Mouse (Mus musculus): ENCODE results near the gene Gm13539. TPM values are rescaled to one million over a fixed set of nuclear protein-coding genes. Genes with fewer than 3 reads are reported as not detected.

Gene Gm13539
- polyA plus RNA-seq, 1 experiment: not detected

GRCm38 (mm10) chr2:25822806-25823205 is 40.7 kb downstream of the Gm13539 start, which contains the start of gene Lcn9:
Gene Lcn9 (plus strand): TSS chr2:25823153.
- Histone ChIP-seq H3K27ac (ENCODE audit: insufficient read depth, low read length) (no peak within 1 kb of the TSS), H3K4me3 (ENCODE audit: insufficient read depth, low read length) (no peak within 1 kb of the TSS), H3K4me1 (ENCODE audit: control insufficient read depth, insufficient read depth, low read length) (no peaks in the 10 kb centered on the region)
- TF ChIP-seq CTCF (IDR thresholded peaks at IDR 0.05; ENCODE audit: extremely low read depth, insufficient read depth, low read length): no peak
- TF ChIP-seq POLR2A (IDR thresholded peaks at IDR 0.05; ENCODE audit: extremely low read depth, insufficient read depth, low read length): no peak

GRCm38 (mm10) chr2:25824751-25825150 is 42.7 kb downstream of the Gm13539 start:
- H3K4me1 ChIP-seq (ENCODE audit: control insufficient read depth, insufficient read depth, low read length): no peaks in the 10 kb centered on the region
- no peak overlapping the region for H3K27ac ChIP-seq (ENCODE audit: insufficient read depth, low read length)
- no peak overlapping the region for H3K4me3 ChIP-seq (ENCODE audit: insufficient read depth, low read length)
- no peak for TF ChIP-seq POLR2A (IDR thresholded peaks at IDR 0.05; ENCODE audit: extremely low read depth, insufficient read depth, low read length)
- TF ChIP-seq CTCF (IDR thresholded peaks at IDR 0.05; ENCODE audit: extremely low read depth, insufficient read depth, low read length): no peak

GRCm38 (mm10) chr2:25828344-25828947 is 46.4 kb downstream of the Gm13539 start:
- TF ChIP-seq POLR2A (IDR thresholded peaks at IDR 0.05; ENCODE audit: extremely low read depth, insufficient read depth, low read length) (no peak), CTCF (IDR thresholded peaks at IDR 0.05; ENCODE audit: extremely low read depth, insufficient read depth, low read length) (no peak)
- H3K4me1 ChIP-seq (ENCODE audit: control insufficient read depth, insufficient read depth, low read length): no peaks in the 10 kb centered on the region
- H3K4me3 ChIP-seq (ENCODE audit: insufficient read depth, low read length): no peak overlapping the region
- H3K27ac ChIP-seq (ENCODE audit: insufficient read depth, low read length): no peak overlapping the region

- Histone ChIP-seq H3K27ac (ENCODE audit: insufficient read depth, low read length) (no peak overlapping the region), H3K4me3 (ENCODE audit: insufficient read depth, low read length) (no peak overlapping the region), H3K4me1 (ENCODE audit: control insufficient read depth, insufficient read depth, low read length) (no peaks in the 10 kb centered on the region)
- TF ChIP-seq CTCF (IDR thresholded peaks at IDR 0.05; ENCODE audit: extremely low read depth, insufficient read depth, low read length) (no peak), POLR2A (IDR thresholded peaks at IDR 0.05; ENCODE audit: extremely low read depth, insufficient read depth, low read length) (no peak)
Observed at GRCm38 (mm10) chr2:25830786-25831185, 48.7 kb downstream of the Gm13539 start.

- Histone ChIP-seq H3K27ac (ENCODE audit: insufficient read depth, low read length) (no peak overlapping the region), H3K4me3 (ENCODE audit: insufficient read depth, low read length) (no peak overlapping the region), H3K4me1 (ENCODE audit: control insufficient read depth, insufficient read depth, low read length) (no peaks in the 10 kb centered on the region)
- TF ChIP-seq POLR2A (IDR thresholded peaks at IDR 0.05; ENCODE audit: extremely low read depth, insufficient read depth, low read length) (no peak), CTCF (IDR thresholded peaks at IDR 0.05; ENCODE audit: extremely low read depth, insufficient read depth, low read length) (peak; percentile 97)
Observed at GRCm38 (mm10) chr2:25836291-25836690, 54.2 kb downstream of the Gm13539 start.

Other genes starting within 250 kb of the Gm13539 start
- 8.4 and 9.1 TPM in 2 replicates for gene Traf2, start 235.3 kb upstream of the Gm13539 start, polyA plus RNA-seq (2012; rRNA removed)
- 270 and 276 TPM in 2 replicates for gene Edf1, start 224.4 kb upstream of the Gm13539 start, polyA plus RNA-seq (2012; rRNA removed)
- 1.1 and 1.2 TPM in 2 replicates for gene Mamdc4, start 207.4 kb upstream of the Gm13539 start, polyA plus RNA-seq (2012; rRNA removed)
- 123 and 129 TPM in 2 replicates for gene Phpt1, start 207.0 kb upstream of the Gm13539 start, polyA plus RNA-seq (2012; rRNA removed)
- gene Ajm1, start 200.5 kb upstream of the Gm13539 start, polyA plus RNA-seq (2012; rRNA removed): 115 and 125 TPM in 2 replicates
- gene Rabl6, start 173.7 kb upstream of the Gm13539 start, polyA plus RNA-seq (2012; rRNA removed): 158 and 162 TPM in 2 replicates
- gene Ccdc183, start 164.6 kb upstream of the Gm13539 start, polyA plus RNA-seq (2012; rRNA removed): 0.02 TPM in 1 of 2 replicates, not detected in the other
- gene Tmem141, start 160.3 kb upstream of the Gm13539 start, polyA plus RNA-seq (2012; rRNA removed): 73.9 and 82.8 TPM in 2 replicates
- 0.30 and 0.33 TPM in 2 replicates for gene Fcna, start 154.2 kb upstream of the Gm13539 start, polyA plus RNA-seq (2012; rRNA removed)
- not detected in 2 replicates for gene Lcn8, start 129.1 kb upstream of the Gm13539 start, polyA plus RNA-seq (2012; rRNA removed)
- not detected in 2 replicates for gene Lcn5, start 124.3 kb upstream of the Gm13539 start, polyA plus RNA-seq (2012; rRNA removed)
- gene Lcn6, start 105.5 kb upstream of the Gm13539 start, polyA plus RNA-seq (2012; rRNA removed): not detected in 2 replicates
- gene Lcn10, start 99.5 kb upstream of the Gm13539 start, polyA plus RNA-seq (2012; rRNA removed): not detected in 2 replicates
- gene Obp2a, start 82.2 kb upstream of the Gm13539 start, polyA plus RNA-seq (2012; rRNA removed): not detected in 2 replicates
- gene Bmyc, start 75.5 kb upstream of the Gm13539 start, polyA plus RNA-seq (2012; rRNA removed): 99.6 and 101 TPM in 2 replicates
- 0.15 TPM in 1 of 2 replicates, not detected in the other for gene Obp2b, start 45.2 kb upstream of the Gm13539 start, polyA plus RNA-seq (2012; rRNA removed)
- gene Lcn3, start 16.7 kb upstream of the Gm13539 start, polyA plus RNA-seq (2012; rRNA removed): not detected in 2 replicates
- gene Lcn11, start 5.2 kb upstream of the Gm13539 start, polyA plus RNA-seq (2012; rRNA removed): not detected in 2 replicates
- gene Glt6d1, start 33.6 kb downstream of the Gm13539 start, polyA plus RNA-seq (2012; rRNA removed): not detected in 2 replicates
- gene Lcn9, start 40.9 kb downstream of the Gm13539 start, polyA plus RNA-seq (2012; rRNA removed): not detected in 2 replicates
- gene Sohlh1, start 65.0 kb downstream of the Gm13539 start, polyA plus RNA-seq (2012; rRNA removed): 0.08 TPM in 1 of 2 replicates, not detected in the other
- 191 and 197 TPM in 2 replicates for gene Kcnt1, start 81.5 kb downstream of the Gm13539 start, polyA plus RNA-seq (2012; rRNA removed)
- 31.6 and 32.4 TPM in 2 replicates for gene Camsap1, start 201.0 kb downstream of the Gm13539 start, polyA plus RNA-seq (2012; rRNA removed)
- gene Ubac1, start 239.5 kb downstream of the Gm13539 start, polyA plus RNA-seq (2012; rRNA removed): 70.3 and 76.6 TPM in 2 replicates